Mouse (Mus musculus) liver, embryonic 14.5 days (tissue): Measurements from ENCODE around the gene Slc24a2.

ENCODE experiments used
- CTCF ChIP-seq: IDR thresholded peaks from 2 replicates; pipeline ENCODE4 v1.5.1; 2016; ENCODE audit warnings: antibody characterized with exemption, low read depth, control low read depth
- EP300 ChIP-seq: IDR thresholded peaks from 2 replicates; pipeline ENCODE4 v1.6.1; 2016; ENCODE audit warnings: antibody characterized with exemption, low read depth

DNA sequence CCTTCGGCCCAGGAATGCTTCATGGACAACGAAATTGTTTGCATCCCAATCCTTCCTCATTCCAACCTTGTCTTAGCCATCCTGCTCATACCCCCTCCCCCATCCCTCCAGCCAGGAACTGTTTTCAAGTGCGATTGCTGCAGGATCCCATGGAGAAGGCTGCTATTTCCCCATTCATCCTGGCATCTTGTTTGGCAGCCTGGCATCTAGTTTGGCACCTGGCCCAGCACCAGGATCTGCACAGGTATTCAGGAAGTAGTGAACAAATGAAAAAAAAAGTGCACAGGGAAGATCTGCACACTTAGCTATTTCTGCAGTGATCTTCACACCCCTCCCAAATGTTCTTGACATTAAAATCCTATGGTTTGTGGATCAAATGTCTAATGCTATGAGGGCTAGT is 53.2 kb downstream of the Slc24a2 start:
- no peak for TF ChIP-seq CTCF
- TF ChIP-seq EP300, result no peak
